In genomic region chr14:15881284-15881683, GRCm38 (mm10) we compare ENCODE assay signal across 10 mouse cellular contexts.
DNase-seq lines count a peak whose midpoint lies in the region; ATAC-seq and TF ChIP-seq lines count a peak whose summit lies in the region.
"Had no signal": no experiment of that assay in that cellular context is flagged by ENCODE, and none has a peak within 500 bp of the region (broad histone marks: within the 10 kb centered on the region; RNA-seq: fewer than 3 reads in every experiment).

No protein-coding gene starts in this region.

- H3K4me1 ChIP-seq in neural tube, embryonic 14.5 days (ENCODE audit: control insufficient read depth, insufficient read depth, low read length), result no peaks in the 10 kb centered on the region
- H3K4me1 ChIP-seq: lung, embryonic 15.5 days had no signal

- 55% methylated on average over 1 of the region's 1 CpGs for WGBS in neural tube, embryonic 14.5 days

- peak; percentile 59; the same call in 1 of the 2 replicates for TF ChIP-seq CTCF in brain, embryonic 14.5 days (IDR thresholded peaks at IDR 0.05; ENCODE audit: borderline replicate concordance, extremely low read depth, insufficient read depth, insufficient read length)

- H3K4me3 ChIP-seq in neural tube, embryonic 14.5 days (ENCODE audit: low read depth, low read length), result no peak overlapping the region
- H3K4me3 ChIP-seq: erythroblast, embryonic 14.5 days; lung, embryonic 15.5 days had no signal

- DNase-seq in kidney, adult 18-20 months, result peak; percentile 14
- no peak for DNase-seq in kidney, adult 11 months
- DNase-seq in ES-CJ7 (ENCODE audit: low read depth, low spot score), result peak; percentile 79
- peak; percentile 45 for DNase-seq in brain, embryonic 14.5 days (ENCODE audit: low read depth)
- DNase-seq in frontal cortex, postnatal 36 days (ENCODE audit: low spot score in 2 of 2), result peak; percentile 33 to 60
- DNase-seq in layer of hippocampus, adult 9-11 months, result peak; percentile 18
- peak; percentile 82 for DNase-seq in thymus, postnatal 4 days

- no peaks in the 10 kb centered on the region for H3K27me3 ChIP-seq in neural tube, embryonic 14.5 days (ENCODE audit: control insufficient read depth, insufficient read depth, low read length)
- H3K27me3 ChIP-seq: lung, embryonic 15.5 days had no signal

- H3K36me3 ChIP-seq in neural tube, embryonic 14.5 days (ENCODE audit: control insufficient read depth, insufficient read depth, low read length), result no peaks in the 10 kb centered on the region
- H3K36me3 ChIP-seq: lung, embryonic 15.5 days had no signal

- no peak for TF ChIP-seq POLR2A in brain, embryonic 14.5 days (IDR thresholded peaks at IDR 0.05; ENCODE audit: borderline replicate concordance, extremely low read depth, insufficient read depth, insufficient read length, poor library complexity, severe bottlenecking)

- H3K9me3 ChIP-seq in neural tube, embryonic 14.5 days (ENCODE audit: control insufficient read depth, low read length), result no peaks in the 10 kb centered on the region
- H3K9me3 ChIP-seq: lung, embryonic 15.5 days had no signal

- no peak overlapping the region for H3K9ac ChIP-seq in neural tube, embryonic 14.5 days (replicated peaks; ENCODE audit: low read depth, low read length)
- H3K9ac ChIP-seq: lung, embryonic 15.5 days had no signal

- H3K4me2 ChIP-seq in neural tube, embryonic 14.5 days (ENCODE audit: low read depth, low read length), result no peak overlapping the region
- H3K4me2 ChIP-seq: lung, embryonic 15.5 days had no signal

- peak; percentile 65; the same call in 1 of the 2 replicates for ATAC-seq in neural tube, embryonic 14.5 days (ENCODE audit: low read depth)

- H3K27ac ChIP-seq in neural tube, embryonic 14.5 days (ENCODE audit: low read depth, low read length), result no peak overlapping the region
- H3K27ac ChIP-seq: lung, embryonic 15.5 days had no signal
